Mouse (Mus musculus): Measurements from ENCODE around the gene Htr6. TPM values are rescaled to one million over a fixed set of nuclear protein-coding genes. Genes with fewer than 3 reads are reported as not detected.

Gene Htr6
- total RNA-seq, 2 experiments from 2014 or later, result not detected

DNA sequence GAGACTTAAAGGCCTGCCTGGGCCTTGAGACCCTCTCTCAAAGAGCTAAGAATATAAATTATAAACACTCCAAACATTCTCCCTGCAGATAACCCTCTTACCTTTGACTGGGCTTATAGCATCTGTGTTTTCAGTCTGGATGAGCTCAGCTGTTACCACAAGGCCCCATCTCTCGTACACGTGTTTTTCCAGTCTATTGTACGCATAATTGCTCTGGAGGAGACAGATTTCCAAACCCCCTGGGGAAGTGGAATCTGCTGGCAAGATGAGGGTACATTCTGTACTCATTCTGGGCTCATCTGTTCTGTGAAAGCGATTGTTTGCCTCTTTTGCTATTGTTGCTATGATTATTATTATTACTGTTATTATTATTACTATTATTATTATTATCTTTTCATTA lies 56.4 kb downstream of the Htr6 start:
- no peak for ATAC-seq (replicated peaks; ENCODE audit: low FRiP score, low TSS enrichment, poor library complexity, severe bottlenecking)

DNA sequence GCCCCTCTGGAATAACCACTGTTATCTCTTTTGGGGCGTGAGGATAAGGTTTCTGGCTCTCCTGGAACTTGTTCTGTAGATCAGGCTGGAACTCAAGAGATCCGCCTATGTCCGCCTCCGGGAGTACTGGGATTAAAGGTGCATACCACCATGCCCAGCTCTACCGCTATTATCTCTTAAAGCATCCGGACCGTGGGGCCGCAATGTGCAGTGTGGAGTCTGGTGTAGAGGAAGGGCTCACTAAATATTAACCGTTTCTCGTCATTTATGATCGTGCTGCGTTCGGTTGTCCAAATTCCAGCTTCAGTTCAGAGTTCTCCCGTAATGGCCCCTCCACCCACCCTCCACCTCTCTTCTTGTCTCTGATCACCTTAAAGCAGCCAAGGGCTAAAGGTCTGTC lies 57.0 kb downstream of the Htr6 start:
- ATAC-seq (replicated peaks; ENCODE audit: low FRiP score, low TSS enrichment, poor library complexity, severe bottlenecking), result no peak

DNA sequence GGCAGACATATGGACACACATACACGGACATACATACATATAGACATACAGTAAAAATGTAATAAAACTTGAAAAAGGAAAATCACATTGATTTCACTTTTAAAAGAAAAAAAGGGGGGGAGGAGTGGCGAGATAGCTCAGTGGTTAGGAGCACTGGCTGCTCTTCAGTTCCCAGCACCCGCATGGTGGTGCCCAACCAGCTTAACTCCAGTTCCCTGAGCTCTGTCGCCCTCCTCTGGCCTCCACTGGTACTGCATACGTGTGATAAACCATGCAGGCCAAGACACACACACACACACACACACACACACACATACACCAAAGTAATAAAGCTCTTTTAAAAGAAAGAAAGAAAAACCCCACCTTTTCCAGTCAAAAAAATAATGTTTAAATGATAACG lies 60.6 kb downstream of the Htr6 start:
- no peak for ATAC-seq (replicated peaks; ENCODE audit: low FRiP score, low TSS enrichment, poor library complexity, severe bottlenecking)

DNA sequence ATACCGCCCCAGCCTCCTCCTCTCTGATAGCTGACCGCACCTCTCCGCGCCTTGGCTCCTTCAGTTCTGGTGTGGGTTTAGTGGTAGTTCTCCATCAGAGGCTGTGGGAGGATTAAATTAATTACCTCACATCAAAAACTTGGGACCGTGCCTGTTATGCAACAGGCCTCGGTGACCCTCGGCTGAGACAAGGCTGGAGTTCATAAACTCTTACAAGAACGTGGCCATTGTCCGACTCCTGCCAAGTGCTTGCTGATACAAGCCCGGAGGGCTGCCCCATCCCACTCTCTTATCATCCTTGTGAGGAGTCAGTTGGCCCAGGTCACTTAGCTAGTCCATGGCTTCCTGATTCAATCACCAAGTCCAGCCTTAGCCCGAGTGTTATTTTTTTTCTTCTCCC lies 62.1 kb downstream of the Htr6 start:
- no peak for ATAC-seq (replicated peaks; ENCODE audit: low FRiP score, low TSS enrichment, poor library complexity, severe bottlenecking)

DNA sequence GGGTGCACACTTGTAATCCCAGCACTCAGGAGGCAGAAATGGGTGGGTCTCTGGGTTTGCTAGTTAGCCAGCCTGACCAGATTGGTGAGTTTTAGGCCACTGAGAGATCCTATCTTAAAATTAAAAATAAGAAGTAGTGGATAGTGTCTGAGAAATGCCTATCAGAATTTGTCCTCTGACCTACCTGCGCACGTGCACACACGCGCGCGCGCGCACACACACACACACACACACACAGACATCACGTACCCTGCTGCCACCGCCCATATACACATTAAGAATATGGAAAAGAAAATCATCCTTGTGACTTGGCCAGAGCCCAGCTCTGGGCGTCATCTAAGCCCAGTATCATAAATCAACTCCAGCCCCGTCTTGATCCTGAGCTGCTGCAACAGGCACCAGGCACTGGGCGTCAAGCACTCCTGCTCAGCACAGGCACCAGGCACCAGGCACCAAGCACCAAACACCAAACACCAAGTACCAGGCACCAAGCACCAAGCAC lies 64.1 kb downstream of the Htr6 start:
- no peak for ATAC-seq (replicated peaks; ENCODE audit: low FRiP score, low TSS enrichment, poor library complexity, severe bottlenecking)

Other genes starting within 250 kb of the Htr6 start
- gene Pla2g5, start 212.1 kb downstream of the Htr6 start, total RNA-seq (2014; fragmentation: Nextera tagmentation), result not detected in 2 replicates
- gene Pla2g5, start 212.1 kb downstream of the Htr6 start, total RNA-seq (2017), result not detected in 2 replicates
- gene Gm13030, start 201.6 kb downstream of the Htr6 start, total RNA-seq (2014; fragmentation: Nextera tagmentation), result not detected in 2 replicates
- not detected in 2 replicates for gene Gm13030, start 201.6 kb downstream of the Htr6 start, total RNA-seq (2017)
- gene Pla2g2e, start 197.6 kb downstream of the Htr6 start, total RNA-seq (2014; fragmentation: Nextera tagmentation), result not detected in 2 replicates
- not detected in 2 replicates for gene Pla2g2e, start 197.6 kb downstream of the Htr6 start, total RNA-seq (2017)
- 3.7 and 6.6 TPM in 2 replicates for gene Otud3, start 161.6 kb downstream of the Htr6 start, total RNA-seq (2014; fragmentation: Nextera tagmentation)
- 5.0 and 9.7 TPM in 2 replicates for gene Otud3, start 161.6 kb downstream of the Htr6 start, total RNA-seq (2017)
- not detected in 2 replicates for gene Rnf186, start 108.5 kb downstream of the Htr6 start, total RNA-seq (2014; fragmentation: Nextera tagmentation)
- not detected in 2 replicates for gene Rnf186, start 108.5 kb downstream of the Htr6 start, total RNA-seq (2017)
- gene Tmco4, start 102.7 kb downstream of the Htr6 start, total RNA-seq (2014; fragmentation: Nextera tagmentation), result 7.3 and 7.8 TPM in 2 replicates
- gene Tmco4, start 102.7 kb downstream of the Htr6 start, total RNA-seq (2017), result 6.2 and 13.1 TPM in 2 replicates
- not detected in 2 replicates for gene Nbl1, start 17.4 kb upstream of the Htr6 start, total RNA-seq (2014; fragmentation: Nextera tagmentation)
- gene Nbl1, start 17.4 kb upstream of the Htr6 start, total RNA-seq (2017), result not detected in 2 replicates
- gene Minos1, start 55.5 kb upstream of the Htr6 start, total RNA-seq (2014; fragmentation: Nextera tagmentation), result 461 and 512 TPM in 2 replicates
- gene Minos1, start 55.5 kb upstream of the Htr6 start, total RNA-seq (2017), result 209 and 264 TPM in 2 replicates
- gene Capzb, start 117.3 kb upstream of the Htr6 start, total RNA-seq (2014; fragmentation: Nextera tagmentation), result 216 and 230 TPM in 2 replicates
- gene Capzb, start 117.3 kb upstream of the Htr6 start, total RNA-seq (2017), result 90.1 and 113 TPM in 2 replicates
- 2.3 and 3.1 TPM in 2 replicates for gene Pqlc2, start 235.1 kb upstream of the Htr6 start, total RNA-seq (2014; fragmentation: Nextera tagmentation)
- 4.0 and 6.6 TPM in 2 replicates for gene Pqlc2, start 235.1 kb upstream of the Htr6 start, total RNA-seq (2017)
- 32.1 and 33.8 TPM in 2 replicates for gene Akr7a5, start 235.2 kb upstream of the Htr6 start, total RNA-seq (2014; fragmentation: Nextera tagmentation)
- gene Akr7a5, start 235.2 kb upstream of the Htr6 start, total RNA-seq (2017), result 8.8 and 14.8 TPM in 2 replicates

Measured in megakaryocyte-erythroid progenitor cell, adult 5-6 weeks (primary cell).